Mouse (Mus musculus) liver, embryonic 16.5 days (tissue): ENCODE measurements around the gene Med26. TPM values are rescaled to one million over a fixed set of nuclear protein-coding genes. Genes with fewer than 3 reads are reported as not detected.

ENCODE experiments used
- ATAC-seq: fragments of 200-750 bp; cut with Nextera tagmentation; 2 replicates; pipeline ENCODE4 v1.8.0; 2017; ENCODE audit warnings: low read depth, mild to moderate bottlenecking, moderate number of reproducible peaks, moderate library complexity
- H3K27ac ChIP-seq: fragments of 300-500 bp; sonication (generic); 2 replicates; pipeline ENCODE4 v1.5.1; 2014; ENCODE audit warnings: mild to moderate bottlenecking, low read length
- H3K27me3 ChIP-seq: fragments of 300-500 bp; sonication (generic); 2 replicates; pipeline ENCODE4 v1.6.1; 2014; ENCODE audit warnings: low read depth, low read length, mixed read lengths; ENCODE audit not compliant: control insufficient read depth, insufficient read depth
- H3K36me3 ChIP-seq: fragments of 300-500 bp; sonication (generic); 2 replicates; pipeline ENCODE4 v1.6.1; 2014; ENCODE audit warnings: mild to moderate bottlenecking; ENCODE audit not compliant: control insufficient read depth, insufficient read depth
- H3K4me1 ChIP-seq: fragments of 300-500 bp; sonication (generic); 2 replicates; pipeline ENCODE4 v1.6.1; 2014; ENCODE audit warnings: low read depth, low read length, mixed read lengths; ENCODE audit not compliant: control insufficient read depth
- H3K4me2 ChIP-seq: fragments of 300-500 bp; sonication (generic); 2 replicates; pipeline ENCODE4 v1.6.1; 2014; ENCODE audit warnings: low read depth, low read length, mixed read lengths
- H3K4me3 ChIP-seq: fragments of 300-500 bp; sonication (generic); 2 replicates; pipeline ENCODE4 v1.5.1; 2014; ENCODE audit warnings: low read depth, mild to moderate bottlenecking, low read length
- H3K9ac ChIP-seq: fragments of 300-500 bp; sonication (generic); 2 replicates; pipeline ENCODE4 v1.6.1; 2014; ENCODE audit warnings: low read depth, low read length
- H3K9me3 ChIP-seq: fragments of 300-500 bp; sonication (generic); replicated peaks from 2 replicates; pipeline ENCODE4 v1.6.1; 2016; ENCODE audit warnings: low read length; ENCODE audit not compliant: control insufficient read depth
- WGBS: fragments of 180-500 bp; shearing (Covaris S2); extraction: QIAGEN DNeasy Blood & Tissue Kit; methylation state at CpG from one replicate; pipeline ENCODE4 v1.1.7; 2014; ENCODE audit not compliant: insufficient replicate concordance; 5-methylcytosine and 5-hydroxymethylcytosine counted together
- polyA plus RNA-seq: library from polyadenylated mRNA; unstranded; fragments of >200 nt; fragmentation: Nextera tagmentation; extraction: Ambion mirVana; gene quantifications from 2 replicates; pipeline ENCODE4 v1.2.1, GENCODE M21; 2015

Med26 gene
- polyA plus RNA-seq, 1 experiment from 2014 or later = 6.2 TPM

DNA sequence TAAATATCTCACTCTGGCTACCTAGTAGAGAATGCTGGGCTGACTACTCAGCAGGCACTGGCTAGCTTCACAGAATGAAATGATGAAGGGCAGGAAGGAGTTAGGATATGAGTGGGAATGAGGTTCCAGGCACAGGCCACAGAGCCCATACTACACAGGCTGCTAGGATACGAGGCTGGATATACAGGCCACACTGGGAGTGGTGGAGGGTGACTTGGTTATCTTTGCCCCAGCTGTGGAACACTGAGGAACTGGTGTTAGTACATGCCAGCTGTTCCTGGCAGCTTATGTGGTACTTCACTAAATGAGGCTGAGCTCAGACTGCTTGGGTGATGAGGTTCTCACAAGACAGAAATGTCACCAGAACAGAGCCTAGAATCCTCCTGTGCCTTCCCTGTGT lies 34.9 kb downstream of the Med26 start:
- Histone ChIP-seq H3K4me3 (no peak overlapping the region), H3K4me2 (no peak overlapping the region), H3K27ac (no peak overlapping the region), H3K27me3 (no peaks in the 10 kb centered on the region), H3K9ac (no peak overlapping the region), H3K4me1 (peaks cover 7% of the 10 kb centered on the region), H3K9me3 (no peaks in the 10 kb centered on the region), H3K36me3 (no peaks in the 10 kb centered on the region)
- ATAC-seq = no peak
- WGBS = 52% methylated on average over 1 of the region's 1 CpGs

DNA sequence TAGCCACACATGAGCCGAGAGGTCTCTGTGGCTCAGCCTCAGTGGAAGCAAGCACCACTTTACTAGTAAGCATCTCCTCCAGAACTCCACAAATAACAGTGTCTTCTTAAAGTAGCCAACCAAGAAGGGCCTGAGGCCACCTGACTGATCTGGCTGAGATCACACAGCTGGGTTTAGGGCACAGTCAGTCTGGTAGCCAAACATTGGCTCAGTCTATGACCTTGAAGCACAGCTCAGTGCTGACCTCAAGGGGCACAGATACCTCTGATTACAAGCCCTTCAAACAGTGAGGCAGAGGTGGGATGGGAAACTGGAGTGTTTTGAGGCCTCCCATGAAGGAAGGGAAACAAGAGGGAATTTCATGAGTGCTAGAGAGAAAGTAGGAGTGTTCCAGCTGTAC lies 35.4 kb downstream of the Med26 start:
- Histone ChIP-seq H3K27ac (no peak overlapping the region), H3K4me2 (no peak overlapping the region), H3K9me3 (no peaks in the 10 kb centered on the region), H3K4me1 (peaks cover 7% of the 10 kb centered on the region), H3K4me3 (no peak overlapping the region), H3K9ac (no peak overlapping the region), H3K27me3 (no peaks in the 10 kb centered on the region), H3K36me3 (no peaks in the 10 kb centered on the region)
- WGBS = 83% methylated on average over 1 of the region's 1 CpGs
- no peak for ATAC-seq

DNA sequence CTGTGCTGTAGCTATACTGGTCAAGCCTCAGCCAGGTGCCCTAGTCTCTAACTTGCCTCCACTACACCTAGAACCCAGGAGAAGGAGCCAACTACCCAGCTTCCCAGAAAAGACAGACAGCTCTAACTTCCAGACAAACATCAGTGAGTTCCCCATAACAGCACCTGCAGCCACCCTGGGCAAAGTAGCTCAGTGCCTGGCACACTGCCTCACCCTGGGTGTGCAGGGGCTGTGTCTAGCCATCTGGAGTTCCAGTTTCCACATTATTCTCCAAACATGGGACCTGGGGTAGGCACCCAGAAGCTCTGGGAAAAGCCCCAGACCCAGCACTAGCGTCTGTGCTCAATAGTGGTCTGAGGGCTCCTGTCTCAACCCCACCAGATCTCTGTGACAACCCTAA lies 40.6 kb downstream of the Med26 start:
- Histone ChIP-seq H3K27me3 (no peaks in the 10 kb centered on the region), H3K4me3 (no peak overlapping the region), H3K9ac (no peak overlapping the region), H3K36me3 (no peaks in the 10 kb centered on the region), H3K4me2 (no peak overlapping the region), H3K27ac (no peak overlapping the region), H3K4me1 (peaks cover 38% of the 10 kb centered on the region), H3K9me3 (no peaks in the 10 kb centered on the region)
- ATAC-seq = no peak
- WGBS = 62% methylated on average over 1 of the region's 1 CpGs

DNA sequence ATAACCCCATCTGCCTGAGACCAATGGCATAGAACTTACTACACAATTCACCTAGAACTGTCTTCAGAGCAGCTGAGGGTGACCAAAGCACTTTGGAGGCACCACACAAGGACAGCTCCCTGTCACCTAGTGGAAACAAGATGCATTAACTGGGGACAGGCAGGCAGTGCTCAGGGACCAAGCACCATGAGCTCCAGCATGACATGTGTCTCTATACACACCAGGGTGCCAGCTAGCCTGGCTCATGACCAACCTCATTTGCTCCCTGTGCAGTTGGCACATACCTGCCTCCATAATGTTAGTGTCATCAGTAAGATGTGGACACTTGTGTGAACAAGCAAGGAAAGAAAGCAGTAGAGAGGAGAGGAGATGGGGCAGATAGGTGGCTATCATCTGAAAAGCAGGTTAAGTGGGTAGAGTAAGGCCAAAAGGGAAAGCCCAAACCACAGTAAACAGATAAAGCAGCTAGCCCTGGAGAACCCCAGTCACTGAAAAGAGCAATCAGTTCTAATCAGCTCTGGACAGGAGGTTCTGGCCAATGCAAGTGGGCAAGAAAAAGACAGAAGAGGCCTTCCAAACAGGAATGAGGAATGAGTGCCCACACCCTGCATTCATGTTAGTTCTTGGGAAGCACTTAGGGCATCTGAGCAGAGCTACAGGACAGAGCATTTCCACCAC lies 43.3 kb downstream of the Med26 start:
- H3K4me1 ChIP-seq = peaks cover 38% of the 10 kb centered on the region
- H3K4me2 ChIP-seq = no peak overlapping the region
- no peak overlapping the region for H3K4me3 ChIP-seq
- ATAC-seq = 0 out of 2 replicates have a peak, but pooled peaks have one; percentile 23
- no peak overlapping the region for H3K27ac ChIP-seq
- no peaks in the 10 kb centered on the region for H3K9me3 ChIP-seq
- H3K9ac ChIP-seq = no peak overlapping the region
- no peaks in the 10 kb centered on the region for H3K36me3 ChIP-seq
- no peaks in the 10 kb centered on the region for H3K27me3 ChIP-seq

DNA sequence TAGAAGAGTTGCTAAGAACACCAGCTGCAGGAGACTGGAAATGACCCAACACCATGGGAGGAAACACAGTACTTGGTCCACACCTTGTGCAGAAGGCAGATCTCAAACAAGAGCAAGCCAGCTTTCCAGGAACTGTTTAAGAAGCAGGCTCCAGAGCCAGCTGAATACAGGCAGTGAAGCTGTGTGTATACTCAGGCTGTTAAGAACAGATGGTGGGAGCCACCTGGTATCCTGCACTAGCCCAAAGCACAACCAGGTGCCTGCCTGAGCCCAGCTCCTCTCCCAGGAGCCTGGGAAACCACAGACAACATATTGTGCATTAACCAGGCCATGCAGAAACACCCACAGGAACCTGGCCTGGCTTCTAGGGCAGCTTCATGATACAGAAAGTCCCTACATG lies 43.9 kb downstream of the Med26 start:
- H3K27ac ChIP-seq = peak overlapping the region; percentile 46; the same call in 1 of the 2 replicates

DNA sequence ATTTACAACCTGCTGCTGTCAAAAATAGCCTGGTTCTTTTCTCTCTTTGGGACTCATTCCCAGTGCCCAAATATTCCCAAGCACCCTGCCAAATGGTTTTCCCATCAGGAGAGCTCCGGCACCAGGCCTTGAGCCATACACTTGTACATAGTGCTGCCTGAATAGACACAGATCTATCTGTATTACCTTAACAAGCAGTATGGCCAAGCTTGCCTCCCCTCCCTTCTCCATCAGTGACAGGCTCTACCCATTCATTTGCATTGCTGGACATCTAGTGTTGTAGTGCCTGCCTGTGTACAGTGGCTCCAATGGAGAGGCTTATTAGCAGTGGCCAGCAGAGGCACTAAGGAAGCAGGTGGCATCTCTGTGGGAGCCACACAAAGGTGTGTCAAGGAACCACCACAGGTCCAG lies 47.5 kb downstream of the Med26 start:
- peaks cover 6% of the 10 kb centered on the region for H3K36me3 ChIP-seq
- H3K9me3 ChIP-seq = no peaks in the 10 kb centered on the region
- H3K4me1 ChIP-seq = peaks cover 30% of the 10 kb centered on the region
- ATAC-seq = no peak
- no peak overlapping the region for H3K4me2 ChIP-seq
- no peak overlapping the region for H3K4me3 ChIP-seq
- H3K27ac ChIP-seq = no peak overlapping the region
- H3K9ac ChIP-seq = no peak overlapping the region
- WGBS = 93% methylated on average over 1 of the region's 1 CpGs
- H3K27me3 ChIP-seq = no peaks in the 10 kb centered on the region

More for the DNA sequence above, 43.9 kb downstream of the Med26 start:
- Histone ChIP-seq H3K9me3 (no peaks in the 10 kb centered on the region), H3K4me3 (no peak overlapping the region), H3K36me3 (no peaks in the 10 kb centered on the region), H3K4me2 (no peak overlapping the region), H3K4me1 (peaks cover 35% of the 10 kb centered on the region), H3K9ac (no peak overlapping the region), H3K27me3 (no peaks in the 10 kb centered on the region)
- no peak for ATAC-seq

DNA sequence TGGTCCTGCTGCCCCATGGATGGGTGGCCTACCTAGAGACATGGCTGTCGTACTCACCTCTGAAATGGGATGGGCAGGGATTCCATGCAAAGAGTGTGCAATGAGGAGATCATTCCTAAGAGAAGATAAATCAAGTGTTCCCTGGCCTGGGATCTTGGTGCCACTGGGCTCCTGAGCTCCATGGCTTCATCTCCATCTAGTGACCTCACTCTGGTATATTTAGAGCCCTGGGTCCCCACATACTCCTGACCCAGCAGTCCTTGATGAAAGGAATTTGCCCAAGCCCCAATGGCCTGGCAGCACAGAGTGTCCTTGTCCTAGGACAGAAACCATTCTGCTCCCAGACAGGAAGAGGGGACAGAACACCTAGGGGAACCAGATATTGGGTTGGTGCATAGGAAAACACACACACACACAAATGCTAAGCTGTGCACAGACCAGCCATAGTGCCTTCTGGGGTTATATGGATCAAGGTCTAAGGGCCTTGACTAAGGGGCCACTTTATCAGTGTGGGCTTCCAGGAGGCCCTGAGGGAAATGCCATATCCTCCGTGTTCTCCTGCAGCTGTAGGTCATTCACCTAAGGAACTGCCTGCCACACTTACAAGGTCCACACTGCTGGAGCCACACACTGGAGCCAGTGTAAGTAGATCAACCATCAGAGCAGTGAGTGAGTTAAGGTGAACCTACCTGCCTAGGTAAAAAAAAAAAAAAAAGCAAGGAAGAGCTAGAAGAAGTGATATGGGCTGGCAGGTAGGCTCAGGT lies 48.4 kb downstream of the Med26 start:
- H3K4me1 ChIP-seq = peaks cover 23% of the 10 kb centered on the region

DNA sequence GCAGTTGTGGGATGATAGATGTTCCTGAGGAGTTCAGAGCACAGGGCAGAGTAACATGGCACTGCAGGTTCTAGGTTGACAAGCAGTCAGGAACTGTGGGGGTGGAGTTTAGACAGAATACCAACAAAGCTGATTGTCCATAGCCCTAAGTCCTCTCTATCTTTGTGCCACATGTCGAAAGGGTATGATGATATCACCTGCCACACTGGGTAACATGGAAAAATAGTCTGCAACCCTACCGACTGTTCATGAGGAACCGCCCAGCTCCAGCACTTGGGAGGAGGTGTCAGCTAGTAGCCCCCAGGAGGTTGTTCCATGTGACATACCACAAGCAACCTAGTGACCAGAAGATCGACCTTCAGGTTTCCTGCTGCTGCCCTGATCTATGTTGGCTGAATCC lies 49.5 kb downstream of the Med26 start:
- H3K4me2 ChIP-seq = no peak overlapping the region
- no peak overlapping the region for H3K9ac ChIP-seq
- H3K27ac ChIP-seq = no peak overlapping the region
- WGBS = 32% methylated on average over 4 of the region's 4 CpGs
- peaks cover 6% of the 10 kb centered on the region for H3K36me3 ChIP-seq
- H3K9me3 ChIP-seq = no peaks in the 10 kb centered on the region
- H3K4me1 ChIP-seq = peaks cover 16% of the 10 kb centered on the region
- H3K4me3 ChIP-seq = no peak overlapping the region
- no peak for ATAC-seq
- no peaks in the 10 kb centered on the region for H3K27me3 ChIP-seq

More for the DNA sequence above, 48.4 kb downstream of the Med26 start:
- Histone ChIP-seq H3K27ac (no peak overlapping the region), H3K27me3 (no peaks in the 10 kb centered on the region), H3K9me3 (no peaks in the 10 kb centered on the region), H3K9ac (no peak overlapping the region), H3K4me2 (no peak overlapping the region), H3K4me3 (no peak overlapping the region), H3K36me3 (peaks cover 6% of the 10 kb centered on the region)
- WGBS = 74% methylated on average over 2 of the region's 2 CpGs
- ATAC-seq = no peak

DNA sequence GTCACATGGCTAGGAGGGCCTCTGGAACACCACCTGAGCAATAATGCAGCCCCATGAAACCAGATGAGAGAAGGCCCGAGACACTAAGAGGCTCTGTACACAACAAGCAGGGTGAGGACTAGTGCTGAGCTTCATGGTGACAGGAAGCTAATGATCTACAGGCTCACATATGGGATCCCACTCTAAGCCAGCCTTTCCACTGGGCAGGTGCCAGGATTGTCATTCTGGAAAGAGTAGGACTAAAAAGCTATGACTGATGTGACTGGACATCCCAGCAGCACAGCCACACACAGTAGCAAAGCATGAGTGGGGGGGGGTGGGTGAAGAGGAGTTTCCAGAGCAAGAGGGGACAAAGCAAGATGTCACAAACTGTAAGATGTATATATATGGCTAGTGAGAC lies 50.2 kb downstream of the Med26 start:
- Histone ChIP-seq H3K27ac (no peak overlapping the region), H3K4me1 (peaks cover 16% of the 10 kb centered on the region), H3K27me3 (no peaks in the 10 kb centered on the region), H3K4me2 (no peak overlapping the region), H3K9ac (no peak overlapping the region), H3K36me3 (peaks cover 6% of the 10 kb centered on the region), H3K9me3 (no peaks in the 10 kb centered on the region), H3K4me3 (no peak overlapping the region)
- ATAC-seq = no peak
- WGBS = 44% methylated on average over 1 of the region's 1 CpGs
